Mouse (Mus musculus) thymus, postnatal 36 days (tissue): ENCODE measurements around the gene Lypd6b.

ENCODE experiments used
- DNase-seq, 2 experiments: peaks; one replicate each; pipeline ENCODE4 v3.0.0; 2022; ENCODE audit warnings: mixed read lengths in 2 of 2

Lypd6b gene

DNA sequence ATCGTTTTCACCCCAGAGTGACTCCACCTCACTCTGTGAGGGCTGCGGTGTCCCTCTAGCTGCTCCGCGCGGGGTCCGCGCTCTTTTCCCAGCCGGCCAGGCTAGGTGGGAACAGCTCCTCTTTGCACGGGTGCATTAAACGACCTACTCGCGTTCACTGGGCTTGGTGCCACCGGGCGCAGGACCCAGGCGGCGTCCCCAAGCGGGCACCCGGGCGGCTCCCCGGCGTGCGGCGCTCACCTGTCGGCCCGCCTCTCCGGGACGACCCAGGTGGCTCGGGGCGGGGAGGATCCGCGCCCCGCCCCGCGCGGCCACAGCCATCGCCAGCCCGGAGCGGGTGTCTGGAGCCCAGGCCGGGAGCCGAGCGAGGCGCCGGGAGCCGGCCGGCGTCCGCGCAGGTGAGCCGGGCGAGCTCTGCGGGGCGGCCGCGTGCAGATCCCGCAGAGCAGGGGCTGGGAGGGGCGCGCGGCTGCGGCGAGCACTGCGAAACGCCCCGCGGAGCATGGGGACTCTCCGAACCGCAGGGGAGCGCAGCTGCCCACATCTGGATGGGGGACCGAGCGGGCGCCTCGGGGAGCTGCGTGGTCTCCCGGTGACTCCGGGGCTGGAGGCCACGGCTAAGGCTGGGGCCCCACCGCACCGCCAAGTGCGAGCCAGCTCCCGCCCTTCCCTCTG is at the start of gene Lypd6b:
TSS of gene Lypd6b (plus strand) at position 313 of the 675 bp plus-strand sequence.
- peak in 1 of 2 experiments; percentile 17 for DNase-seq

DNA sequence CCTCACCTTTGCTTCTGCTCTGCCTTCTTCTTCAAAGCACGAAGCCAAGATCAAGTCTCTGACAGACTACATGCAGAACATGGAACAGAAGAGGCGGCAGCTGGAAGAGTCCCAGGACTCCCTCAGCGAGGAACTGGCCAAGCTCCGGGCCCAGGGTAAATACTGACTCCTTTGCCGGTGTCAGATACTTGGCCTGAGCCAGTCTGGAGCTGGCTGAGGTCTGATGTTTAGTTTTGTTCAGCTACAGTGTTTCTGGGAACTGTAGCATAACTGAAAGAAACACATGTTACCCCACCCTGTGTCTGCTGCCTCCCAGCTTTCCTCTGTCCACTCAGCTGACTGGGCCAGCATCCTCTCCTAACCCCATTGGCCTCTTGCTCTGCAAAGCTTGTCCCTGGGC is 48.4 kb upstream of the Lypd6b start:
- no peak for DNase-seq

GRCm38 (mm10) chr2:49741026-49741425 is 46.5 kb upstream of the Lypd6b start:
- DNase-seq: no peak

- DNase-seq: peak in 1 of 2 experiments; percentile 32
These were observed 45.4 kb upstream of the Lypd6b start for GRCm38 (mm10) chr2:49741895-49742734.

- DNase-seq: no peak
These were observed 44.6 kb upstream of the Lypd6b start for GRCm38 (mm10) chr2:49742919-49743318.

DNA sequence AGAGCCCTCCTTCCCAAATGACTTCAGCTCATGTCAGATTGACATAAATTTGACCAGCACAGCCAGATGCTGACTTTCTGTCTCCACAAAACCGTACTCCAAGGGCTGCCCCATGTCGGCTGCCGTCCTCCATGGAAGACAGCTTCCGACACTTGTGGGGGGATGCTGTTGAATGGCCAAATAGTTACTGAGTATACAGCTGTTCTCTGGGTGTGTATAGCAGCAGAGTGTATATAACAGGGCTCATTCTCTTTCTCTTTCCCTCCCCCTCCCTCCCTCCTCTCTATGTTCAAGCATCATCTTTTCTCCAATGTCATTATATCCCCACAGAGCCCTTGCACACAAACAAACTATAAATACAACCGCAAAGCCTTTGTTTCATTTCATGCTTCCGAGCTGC is 43.7 kb upstream of the Lypd6b start:
- no peak for DNase-seq

DNA sequence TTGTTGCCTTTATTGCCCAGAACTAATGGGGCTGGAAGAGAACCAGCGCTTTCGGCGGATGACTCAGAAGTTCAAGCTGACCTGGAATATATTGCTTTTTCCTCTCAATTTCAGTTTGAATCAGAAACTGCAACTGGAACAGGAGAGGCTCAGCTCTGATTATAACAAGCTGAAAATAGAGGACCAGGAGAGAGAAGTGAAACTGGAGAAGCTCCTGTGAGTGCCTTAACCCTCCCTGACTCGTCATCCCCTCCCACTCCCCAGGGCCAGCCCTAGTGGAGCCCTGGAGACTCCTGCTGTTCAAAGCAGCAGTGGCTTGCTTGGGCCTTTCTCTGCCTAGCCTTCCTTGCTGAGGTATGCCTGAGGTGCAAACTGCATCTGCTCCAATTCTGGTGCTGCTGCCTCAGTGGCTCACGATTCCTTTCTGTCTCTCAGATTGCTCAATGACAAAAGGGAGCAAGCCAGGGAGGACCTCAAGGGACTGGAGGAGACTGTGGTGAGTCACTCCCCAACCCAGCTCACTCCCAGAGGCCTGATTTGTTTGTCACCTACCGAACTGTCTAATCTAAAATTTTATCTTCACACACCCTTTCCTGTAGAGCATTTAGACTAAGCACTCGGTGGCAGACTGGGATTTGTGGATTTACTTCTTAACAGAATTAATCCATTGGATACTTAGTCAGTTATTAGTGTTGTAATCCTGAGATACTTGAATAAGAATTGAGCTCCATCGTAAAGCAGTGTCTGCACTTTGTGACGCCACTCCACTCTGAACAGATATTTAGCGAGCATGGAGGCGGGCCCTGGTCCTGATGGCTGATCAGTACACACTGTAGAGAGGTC is 43.0 kb upstream of the Lypd6b start:
- DNase-seq: no peak

- no peak for DNase-seq
These were observed 42.2 kb upstream of the Lypd6b start for GRCm38 (mm10) chr2:49745094-49745781.

DNA sequence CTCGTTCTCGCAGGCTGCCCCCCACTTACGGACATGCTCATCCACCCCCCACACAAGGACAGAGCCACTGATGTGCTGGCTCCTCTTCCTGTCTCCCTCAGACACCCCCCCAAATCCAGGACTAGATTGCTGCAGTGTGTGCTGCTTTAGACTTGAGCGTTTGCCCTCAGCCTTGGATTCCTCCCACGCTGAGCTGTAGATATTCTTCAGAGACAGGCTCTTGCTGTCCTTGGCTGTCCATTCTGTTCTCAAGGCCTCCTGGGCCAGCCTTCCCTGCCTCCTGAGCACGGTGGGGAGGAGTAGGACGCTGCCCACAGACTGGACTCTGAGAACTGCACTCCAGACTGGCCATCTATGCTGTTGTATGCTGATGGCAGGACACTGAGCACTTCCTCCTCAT is 40.5 kb upstream of the Lypd6b start:
- DNase-seq: no peak

DNA sequence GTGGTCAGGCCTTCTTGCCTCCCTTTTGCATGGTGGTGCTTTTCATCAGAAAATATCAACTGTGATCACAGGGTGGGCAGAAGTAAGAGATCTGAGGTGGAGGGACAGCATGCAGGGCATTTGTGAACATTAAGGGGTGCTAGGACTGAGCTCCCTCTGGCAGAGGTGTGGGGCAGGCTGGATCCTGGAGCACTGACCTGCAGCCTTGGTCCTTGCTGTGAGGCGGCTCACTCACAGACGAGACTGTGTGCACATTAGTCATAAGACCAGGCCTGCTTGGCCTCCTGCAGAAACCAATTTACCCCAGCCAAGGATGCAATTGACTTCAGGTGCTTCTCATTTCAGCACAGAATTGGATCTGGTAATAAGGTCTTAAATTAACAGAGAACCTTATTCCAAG is 39.8 kb upstream of the Lypd6b start:
- no peak for DNase-seq

DNA sequence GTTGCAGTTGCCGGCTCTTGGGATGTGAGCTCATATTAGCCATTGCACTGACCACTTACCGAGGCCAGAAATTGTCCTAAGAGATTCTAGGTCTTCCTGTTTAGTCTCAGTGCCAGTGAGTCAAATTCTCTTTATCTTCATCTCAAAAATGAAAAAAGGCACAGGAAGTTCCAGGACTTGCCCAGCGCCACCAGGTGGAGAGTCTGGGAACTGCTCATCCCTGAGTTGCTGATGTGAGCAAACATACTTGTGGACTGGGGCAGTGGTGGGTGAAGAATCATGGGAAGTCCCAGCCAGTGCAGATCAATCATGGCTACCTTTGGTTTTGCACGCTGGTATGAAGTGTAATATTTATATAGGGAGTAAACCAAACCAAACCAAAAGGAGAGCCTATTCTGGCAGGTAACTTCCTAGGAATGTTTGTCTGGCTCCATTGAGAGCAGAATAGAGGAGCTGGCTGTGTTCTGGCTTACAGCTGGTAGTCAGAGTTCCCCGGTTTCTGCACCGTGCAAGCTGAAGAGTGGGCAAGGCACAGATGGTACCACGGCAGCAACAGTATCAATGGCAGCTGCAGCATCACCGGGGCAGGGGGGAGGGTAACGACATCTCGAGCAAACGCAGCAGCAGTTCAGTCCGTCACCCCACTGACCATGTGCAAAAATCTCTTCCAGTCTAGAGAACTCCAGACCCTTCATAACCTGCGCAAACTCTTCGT is 38.7 kb upstream of the Lypd6b start:
- peak; percentile 51 to 60 for DNase-seq

DNA sequence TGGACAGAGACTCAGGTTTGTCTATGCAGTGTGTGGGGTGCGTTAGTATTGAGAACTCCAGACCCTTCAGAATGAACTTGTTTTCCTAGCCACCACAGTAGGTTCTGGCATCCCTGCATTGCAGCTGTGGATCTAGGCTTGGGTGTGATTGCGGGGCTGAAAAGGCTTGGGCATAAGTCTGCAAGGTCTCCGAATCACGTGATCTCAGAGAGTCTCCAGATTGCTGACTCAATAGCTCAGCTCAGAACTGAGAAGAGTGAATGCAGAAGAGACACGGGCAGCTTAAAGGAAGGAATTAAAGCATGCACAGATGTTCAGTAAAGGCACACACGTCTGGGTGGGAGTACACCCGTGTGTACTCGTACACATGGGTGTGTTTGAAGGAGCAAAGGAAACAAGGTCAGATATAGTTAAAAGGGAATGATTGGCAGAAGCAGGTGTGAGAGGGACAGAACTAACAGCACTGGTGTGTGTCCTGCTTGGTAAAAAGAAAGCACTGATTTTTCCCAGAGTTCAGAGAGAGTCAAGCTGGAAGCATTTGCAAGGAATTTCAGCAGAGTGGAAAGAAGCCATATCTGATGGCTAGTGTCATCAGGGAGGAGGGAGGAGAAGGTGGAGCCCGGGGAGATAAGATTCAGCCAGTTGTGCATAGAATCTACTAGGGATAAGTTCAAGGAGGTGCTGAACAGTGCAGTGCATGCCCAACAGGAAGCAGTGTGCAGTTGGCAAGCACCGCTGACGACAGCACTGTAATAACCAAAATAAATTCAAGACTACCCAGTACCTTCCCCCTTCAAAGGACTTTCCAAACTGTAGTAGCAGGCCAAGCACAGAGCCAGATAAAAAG is 37.5 kb upstream of the Lypd6b start:
- DNase-seq: no peak

DNA sequence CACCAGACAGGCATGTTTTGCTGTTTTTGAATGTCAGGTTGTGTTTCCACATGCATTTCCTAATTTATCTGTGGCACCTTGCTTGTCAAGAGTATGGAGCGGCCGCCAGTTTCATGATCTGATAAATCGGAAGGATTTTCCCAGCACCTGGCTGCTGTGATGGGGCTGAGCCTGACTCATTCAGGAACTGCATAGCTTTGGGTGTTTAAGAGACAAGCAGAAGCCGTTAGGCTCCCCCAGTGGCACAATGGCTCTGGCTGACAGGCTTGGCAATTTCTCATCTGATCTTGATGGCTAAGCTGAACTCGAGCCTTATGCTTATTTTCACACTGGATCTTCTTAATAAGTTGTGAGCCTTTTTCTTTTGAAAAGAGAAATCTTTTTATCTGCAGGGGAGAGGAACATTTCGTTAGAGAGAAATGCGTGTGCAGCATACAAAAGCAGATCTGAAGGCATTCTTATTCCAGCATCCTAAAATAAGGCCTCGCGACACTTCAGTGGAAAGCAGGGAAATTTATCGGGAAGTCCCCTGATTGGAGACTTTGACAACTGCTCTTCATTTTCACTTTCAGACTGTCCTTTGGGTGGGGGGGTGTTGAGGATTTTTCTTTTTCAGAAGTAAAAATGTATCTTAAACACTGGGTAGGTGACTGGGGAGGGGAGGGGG is 35.8 kb upstream of the Lypd6b start:
- DNase-seq: no peak

- DNase-seq: no peak
These were observed 35.3 kb upstream of the Lypd6b start for GRCm38 (mm10) chr2:49752211-49752607.

DNA sequence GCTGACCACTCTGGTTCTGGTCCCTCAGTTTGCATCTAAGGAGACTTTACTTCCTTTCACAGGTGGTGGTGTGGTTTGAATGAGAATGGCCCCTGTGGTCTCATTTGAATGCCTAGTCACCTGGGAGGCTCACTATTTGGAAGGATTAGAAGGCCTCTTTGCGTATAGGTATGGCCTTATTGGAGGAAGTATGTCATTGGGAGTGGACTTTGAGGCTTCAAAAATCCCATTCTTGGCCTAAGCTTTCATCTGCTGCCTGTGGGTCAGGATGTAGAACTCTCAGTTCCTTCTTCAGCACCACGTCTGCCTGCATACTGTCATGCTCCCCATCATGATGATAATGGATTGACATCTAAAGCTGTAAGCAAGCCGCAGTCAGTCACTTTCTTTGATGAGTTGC is 34.4 kb upstream of the Lypd6b start:
- no peak for DNase-seq

GRCm38 (mm10) chr2:49755054-49755453 is 32.4 kb upstream of the Lypd6b start:
- peak; percentile 30 to 35 for DNase-seq

DNA sequence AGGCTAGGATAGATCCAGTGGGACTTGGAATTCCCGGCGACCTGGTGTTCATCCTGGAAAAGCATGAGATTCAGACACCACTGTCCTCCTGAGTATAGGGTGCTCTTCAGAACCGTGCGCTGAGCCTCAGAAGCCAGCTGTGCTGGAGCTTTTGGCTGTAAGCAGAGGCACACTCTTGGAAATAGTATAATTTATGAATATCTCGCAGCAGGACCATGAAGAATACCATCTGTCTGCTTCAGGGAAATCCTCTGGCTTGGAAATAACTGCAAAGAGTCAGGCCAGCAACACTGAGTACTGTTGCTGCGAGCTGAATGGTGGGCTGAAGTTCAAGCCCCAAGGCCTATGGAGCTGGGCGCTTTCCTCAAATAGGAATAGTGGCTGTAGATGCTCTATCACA is 29.9 kb upstream of the Lypd6b start:
- no peak for DNase-seq

GRCm38 (mm10) chr2:49764331-49764946 is 23.0 kb upstream of the Lypd6b start:
- DNase-seq: peak in 1 of 2 experiments; percentile 19

- DNase-seq: no peak
These were observed 18.6 kb upstream of the Lypd6b start for GRCm38 (mm10) chr2:49768916-49769315.

GRCm38 (mm10) chr2:49770440-49770839 is 17.0 kb upstream of the Lypd6b start:
- no peak for DNase-seq
